Mouse (Mus musculus) G1E (cell line): ENCODE measurements at regions not wholly inside any gene's neighbourhood (a gene's known extent, or its start where the extent isn't known, plus 50 kb on each side); places are given as distances from the start of the nearest gene placed in this dataset.

Experiments
- CTCF ChIP-seq: IDR thresholded peaks from 2 replicates; pipeline ENCODE4 v1.5.1; 2012; ENCODE audit warnings: low read depth, low read length, inconsistent platforms, mixed read lengths
- GATA1 ChIP-seq: IDR thresholded peaks from 2 replicates; pipeline ENCODE4 v1.6.1; 2012; ENCODE audit warnings: borderline replicate concordance, low read length, inconsistent platforms, mixed read lengths
- GATA2 ChIP-seq: IDR thresholded peaks from 2 replicates; pipeline ENCODE4 v1.6.1; 2012; ENCODE audit warnings: low read depth, low read length, inconsistent platforms, borderline replicate concordance
- POLR2AphosphoS5 ChIP-seq: IDR thresholded peaks from 2 replicates; pipeline ENCODE4 v1.6.1; 2012; ENCODE audit warnings: low read depth, low read length, inconsistent platforms; ENCODE audit not compliant: insufficient replicate concordance
- TAL1 ChIP-seq: conservative IDR thresholded peaks from 2 replicates; pipeline ENCODE4 v1.6.1; 2012; ENCODE audit warnings: low read depth, low read length, inconsistent platforms, mixed read lengths

DNA sequence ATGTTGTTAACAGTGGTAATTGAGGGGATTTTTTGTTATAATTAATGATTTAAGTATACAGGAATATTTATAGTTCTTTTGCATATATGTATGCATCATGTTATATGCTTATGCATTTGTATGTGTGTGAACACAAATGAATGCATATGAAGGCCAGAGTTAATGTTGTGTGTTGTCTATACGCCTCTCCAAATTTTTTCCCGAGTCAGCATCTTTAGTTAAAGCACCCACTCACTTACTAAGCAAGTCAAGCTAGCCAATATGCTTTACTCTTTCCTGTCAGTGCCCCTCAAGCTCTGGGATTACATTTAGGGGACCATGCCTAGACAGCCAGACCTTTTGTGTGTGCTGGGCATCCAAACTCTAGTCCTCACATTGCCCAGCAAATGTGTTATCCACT, 315.3 kb upstream of the Klf6 start:
- TF ChIP-seq CTCF (no peak), GATA1 (no peak), TAL1 (no peak), GATA2 (no peak), POLR2AphosphoS5 (no peak)
